Mouse (Mus musculus) liver, adult 2 months (tissue): ENCODE data around the gene Sox15.

Experiments used
- CTCF ChIP-seq: fragments of 200-500 bp; IDR thresholded peaks from 2 replicates; pipeline ENCODE4 v1.5.1; 2011; ENCODE audit warnings: low read depth, low read length, control low read depth
- POLR2A ChIP-seq: fragments of 200-500 bp; IDR thresholded peaks from 2 replicates; pipeline ENCODE4 v1.6.1; 2011; ENCODE audit warnings: low read length, control low read depth; ENCODE audit not compliant: insufficient read depth; ENCODE audit errors: extremely low read depth

- TF ChIP-seq POLR2A (no peak), CTCF (no peak)
Measured at GRCm38 (mm10) chr11:69699595-69699994, 44.5 kb downstream of the Sox15 start.
